ENCODE assay signal across 11 mouse cellular contexts in genomic region chr8:46713844-46714243, GRCm38 (mm10). TPM values are rescaled to one million over a fixed set of nuclear protein-coding genes. Genes with fewer than 3 reads are reported as not detected.
DNase-seq lines count a peak whose midpoint lies in the region; ATAC-seq lines count a peak whose summit lies in the region.
"Had no signal": no experiment of that assay in that cellular context is flagged by ENCODE, and none has a peak within 500 bp of the region (broad histone marks: within the 10 kb centered on the region; RNA-seq: fewer than 3 reads in every experiment).

No protein-coding gene starts in this region.

- no peaks in the 10 kb centered on the region for H3K36me3 ChIP-seq in heart, embryonic 12.5 days

- 61% methylated on average over 6 of the region's 6 CpGs for WGBS in heart, embryonic 12.5 days

- intact Hi-C loops in heart, postnatal 10 days (cut with DNase I) = no loop called here

- peak; percentile 23 to 57 for DNase-seq in heart, adult 18-20 months
- DNase-seq in B cell, adult 2 months = peak; percentile 27 to 28
- DNase-seq in heart, postnatal 10 days = peak; percentile 20 to 25
- no peak for DNase-seq in yolk sac, embryonic 10.5 days (ENCODE audit: low spot score)
- no peak for DNase-seq in adrenal gland, postnatal 14 days
- DNase-seq in layer of hippocampus, adult 8-10 months (ENCODE audit: low spot score in 2 of 2) = no peak
- DNase-seq: cerebellum, adult 9-11 months; forebrain, postnatal 0 days had no signal

- H3K27ac ChIP-seq in heart, embryonic 12.5 days (ENCODE audit: poor library complexity, severe bottlenecking) = no peak overlapping the region

- no peak for ATAC-seq in heart, embryonic 12.5 days (ENCODE audit: insufficient number of reproducible peaks, low FRiP score)
- ATAC-seq in megakaryocyte progenitor cell, adult 5-6 weeks (replicated peaks; ENCODE audit: poor library complexity) = peak; percentile 88
- ATAC-seq: forebrain, postnatal 0 days had no signal

- H3K9ac ChIP-seq in heart, embryonic 12.5 days = no peak overlapping the region
- H3K9ac ChIP-seq: forebrain, postnatal 0 days had no signal

- H3K27me3 ChIP-seq in heart, embryonic 12.5 days (replicated peaks) = no peaks in the 10 kb centered on the region

- no peaks in the 10 kb centered on the region for H3K9me3 ChIP-seq in heart, embryonic 12.5 days (replicated peaks)
- H3K9me3 ChIP-seq: megakaryocyte, embryonic 14.5 days had no signal

- H3K4me2 ChIP-seq in heart, embryonic 12.5 days = no peak overlapping the region

- peaks cover 10% of the 10 kb centered on the region; the same call in 1 of the 2 replicates for H3K4me1 ChIP-seq in heart, embryonic 12.5 days (replicated peaks)

- no peak overlapping the region for H3K4me3 ChIP-seq in heart, embryonic 12.5 days
- H3K4me3 ChIP-seq: megakaryocyte, embryonic 14.5 days had no signal

RNA-seq across cellular contexts. Expression of gene Irf2, which starts 25.7 kb away (rescaled TPM):
- total RNA-seq in heart, adult 18-20 months (2021) = 10 to 100 TPM; 31.2 to 40.1 TPM
- polyA plus RNA-seq in heart, embryonic 12.5 days (2016; fragmentation: Nextera tagmentation; extraction: Ambion mirVana) = 12.5 and 14.9 TPM in 2 replicates
- total RNA-seq in heart, postnatal 10 days (2021) = 10 to 100 TPM; 38.2 to 47.6 TPM
- total RNA-seq in megakaryocyte progenitor cell, adult 5-6 weeks (2015) = 56.6 and 58.9 TPM in 2 replicates
- 11.9 and 28.5 TPM in 2 replicates for total RNA-seq in megakaryocyte progenitor cell, adult 5-6 weeks (2017)
- 66.7 and 70.0 TPM in 2 replicates for total RNA-seq in adrenal gland, postnatal 14 days (2021)
- 10 to 100 TPM; 50.8 to 60.3 (median 54.0) TPM for total RNA-seq in layer of hippocampus, adult 8-10 months (2022)

Comparison
In these comparisons a context has a peak if more than half of its experiments do, and no peak if none do; other contexts are left out.
1. DNase-seq: peak in heart, adult 18-20 months (2 of 2), B cell, adult 2 months (2 of 2) and heart, postnatal 10 days (2 of 2); none in yolk sac, embryonic 10.5 days (single experiment), adrenal gland, postnatal 14 days (single experiment) and layer of hippocampus, adult 8-10 months (0 of 2).